Mouse (Mus musculus) liver, embryonic 11.5 days (tissue): ENCODE data around the gene Usp4. TPM values are rescaled to one million over a fixed set of nuclear protein-coding genes. Genes with fewer than 3 reads are reported as not detected.
"Not testable (repeated sequence)": the region's sequence is repeated elsewhere in the genome, so short reads cannot be mapped to it uniquely, and the experiment has no call there.

Source experiments
- ATAC-seq: fragments of 200-750 bp; cut with Nextera tagmentation; replicated peaks from 2 replicates; pipeline ENCODE4 v1.8.0; 2017; ENCODE audit warnings: moderate number of reproducible peaks, mild to moderate bottlenecking, moderate TSS enrichment, moderate library complexity; ENCODE audit not compliant: low FRiP score
- DNase-seq: peaks from one replicate; pipeline ENCODE4 v3.0.0-alpha.2; 2017; ENCODE audit warnings: low spot score
- H3K27ac ChIP-seq: fragments of 300-500 bp; sonication (generic); 2 replicates; pipeline ENCODE4 v1.5.1; 2014; ENCODE audit warnings: mild to moderate bottlenecking, low read depth, low read length, control low read depth
- H3K27me3 ChIP-seq: fragments of 300-500 bp; sonication (generic); replicated peaks from 2 replicates; pipeline ENCODE4 v1.6.1; 2014; ENCODE audit warnings: low read length, mixed read lengths; ENCODE audit not compliant: control insufficient read depth, insufficient read depth
- H3K36me3 ChIP-seq: fragments of 300-500 bp; sonication (generic); 2 replicates; pipeline ENCODE4 v1.6.1; 2014; ENCODE audit warnings: mild to moderate bottlenecking, low read length, moderate library complexity, mixed read lengths; ENCODE audit not compliant: control insufficient read depth, insufficient read depth
- H3K4me1 ChIP-seq: fragments of 300-500 bp; sonication (generic); replicated peaks from 2 replicates; pipeline ENCODE4 v1.6.1; 2014; ENCODE audit warnings: low read length, mixed read lengths; ENCODE audit not compliant: control insufficient read depth, insufficient read depth
- H3K4me2 ChIP-seq: fragments of 300-500 bp; sonication (generic); 2 replicates; pipeline ENCODE4 v1.6.1; 2014; ENCODE audit warnings: mild to moderate bottlenecking, control low read depth, moderate library complexity
- H3K4me3 ChIP-seq: fragments of 300-500 bp; sonication (generic); 2 replicates; pipeline ENCODE4 v1.5.1; 2014; ENCODE audit warnings: low read depth, low read length, control low read depth
- H3K9ac ChIP-seq: fragments of 300-500 bp; sonication (generic); 2 replicates; pipeline ENCODE4 v1.6.1; 2014; ENCODE audit warnings: low read depth, low read length, control low read depth
- H3K9me3 ChIP-seq: fragments of 300-500 bp; sonication (generic); 2 replicates; pipeline ENCODE4 v1.6.1; 2016; ENCODE audit warnings: low read length, inconsistent platforms, mixed read lengths; ENCODE audit not compliant: control insufficient read depth
- WGBS: fragments of 180-500 bp; shearing (Covaris S2); extraction: QIAGEN DNeasy Blood & Tissue Kit; methylation state at CpG from one replicate; pipeline ENCODE4 v1.1.7; 2014; 5-methylcytosine and 5-hydroxymethylcytosine counted together
- polyA plus RNA-seq: library from polyadenylated mRNA; unstranded; fragments of >200 nt; fragmentation: Nextera tagmentation; extraction: Ambion mirVana; gene quantifications from 2 replicates; pipeline ENCODE4 v1.2.1, GENCODE M21; 2014

Usp4 gene
- polyA plus RNA-seq, 1 experiment from 2014 or later: 114 TPM

DNA sequence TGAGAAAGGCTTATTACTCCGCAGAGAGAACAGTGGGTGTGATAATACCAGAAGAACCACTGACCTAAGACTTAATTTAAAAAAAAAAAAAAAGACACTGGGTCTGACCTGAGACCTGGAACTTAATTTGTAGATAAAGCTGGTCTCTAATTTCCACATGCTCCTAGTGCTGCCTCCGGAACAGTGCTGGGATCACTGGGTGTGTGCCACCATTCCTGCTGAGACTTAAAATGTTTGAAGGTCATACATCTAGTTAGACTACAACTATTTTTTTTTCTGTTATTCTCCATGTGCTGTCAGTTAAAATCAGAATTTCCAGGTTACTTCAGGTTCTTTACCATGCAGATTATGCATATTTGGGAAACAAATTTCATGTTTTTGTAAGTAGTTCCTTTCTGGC, 39.5 kb upstream of the Usp4 start:
- no peaks in the 10 kb centered on the region for H3K9me3 ChIP-seq
- H3K36me3 ChIP-seq: peaks cover under 1% of the 10 kb centered on the region; the same call in 1 of the 2 replicates
- 52% methylated on average over 2 of the region's 2 CpGs for WGBS
- 0 out of 2 replicates have a peak overlapping the region, but pooled peaks have one; percentile 28 for H3K27ac ChIP-seq
- H3K9ac ChIP-seq: peak overlapping the region; percentile 64; the same call in 1 of the 2 replicates
- no peak for ATAC-seq
- peak overlapping the region; percentile 86 for H3K4me2 ChIP-seq
- DNase-seq: no peak
- H3K4me3 ChIP-seq: peak overlapping the region; percentile 83
- peaks cover 15% of the 10 kb centered on the region for H3K4me1 ChIP-seq
- H3K27me3 ChIP-seq: no peaks in the 10 kb centered on the region

DNA sequence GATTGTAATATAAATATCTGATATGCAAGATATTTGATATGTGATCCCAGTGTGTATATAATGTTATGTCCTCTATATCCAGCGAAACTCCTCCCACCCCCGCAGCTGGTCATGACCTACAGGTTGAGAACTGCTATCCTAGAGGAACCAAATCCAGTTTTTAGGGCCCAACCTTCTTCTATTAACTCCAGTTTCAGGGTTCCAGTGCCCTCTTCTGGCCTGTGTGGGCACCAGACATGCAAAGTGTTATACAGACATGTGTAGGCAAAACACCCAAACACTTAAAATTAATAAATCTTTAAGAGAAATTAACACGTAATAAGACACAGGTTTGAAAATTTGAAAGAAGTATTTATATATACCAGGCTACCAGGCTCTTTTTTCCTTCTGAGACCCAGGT, 30.1 kb upstream of the Usp4 start:
- no peaks in the 10 kb centered on the region for H3K27me3 ChIP-seq
- H3K4me2 ChIP-seq: no peak overlapping the region
- DNase-seq (no peak), ATAC-seq (no peak)
- no peak overlapping the region for H3K9ac ChIP-seq
- no peaks in the 10 kb centered on the region for H3K4me1 ChIP-seq
- H3K27ac ChIP-seq: no peak overlapping the region
- peaks cover 11% of the 10 kb centered on the region; the same call in 1 of the 2 replicates for H3K36me3 ChIP-seq
- H3K4me3 ChIP-seq: no peak overlapping the region
- 85% methylated on average over 3 of the region's 3 CpGs for WGBS
- H3K9me3 ChIP-seq: no peaks in the 10 kb centered on the region

- ATAC-seq (no peak), DNase-seq (no peak)
- Histone ChIP-seq H3K4me3 (no peak overlapping the region), H3K36me3 (peaks cover 11% of the 10 kb centered on the region; the same call in 1 of the 2 replicates), H3K4me1 (no peaks in the 10 kb centered on the region), H3K9me3 (no peaks in the 10 kb centered on the region), H3K9ac (no peak overlapping the region), H3K27ac (no peak overlapping the region), H3K27me3 (no peaks in the 10 kb centered on the region), H3K4me2 (no peak overlapping the region)
- whole genome bisulfite sequencing: 86% methylated on average over 2 of the region's 2 CpGs
Measured at GRCm38 (mm10) chr9:108318462-108318861, 29.2 kb upstream of the Usp4 start.

DNA sequence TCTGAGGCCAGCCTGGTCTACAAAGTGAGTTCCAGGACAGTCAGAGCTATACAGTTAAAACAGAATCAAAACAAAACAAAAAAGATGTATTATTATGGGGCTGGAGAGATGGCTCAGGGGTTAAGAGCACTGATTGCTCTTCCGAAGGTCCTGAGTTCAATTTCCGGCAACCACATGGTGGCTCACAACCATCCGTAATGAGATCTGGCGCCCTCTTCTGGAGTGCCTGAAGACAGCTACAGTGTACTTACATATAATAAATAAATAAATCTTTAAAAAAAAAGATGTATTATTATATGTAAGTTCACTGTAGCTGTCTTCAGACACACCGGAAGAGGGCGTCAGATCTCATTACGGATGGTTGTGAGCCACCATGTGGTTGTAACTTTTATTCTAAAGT, 25.6 kb upstream of the Usp4 start:
- ATAC-seq, H3K9ac ChIP-seq, DNase-seq, H3K4me3 ChIP-seq, H3K4me2 ChIP-seq, H3K27me3 ChIP-seq, H3K4me1 ChIP-seq, H3K27ac ChIP-seq, H3K9me3 ChIP-seq: not testable (repeated sequence)
- WGBS: 88% methylated on average over 7 of the region's 7 CpGs
- H3K36me3 ChIP-seq: peaks cover 11% of the 10 kb centered on the region; the same call in 1 of the 2 replicates

GRCm38 (mm10) chr9:108324784-108325183, 22.9 kb upstream of the Usp4 start:
- Histone ChIP-seq H3K4me3 (no peak overlapping the region), H3K27me3 (no peaks in the 10 kb centered on the region), H3K4me1 (peaks cover 2% of the 10 kb centered on the region; the same call in 1 of the 2 replicates), H3K27ac (no peak overlapping the region), H3K36me3 (peaks cover 15% of the 10 kb centered on the region), H3K4me2 (no peak overlapping the region), H3K9me3 (no peaks in the 10 kb centered on the region), H3K9ac (no peak overlapping the region)
- no peak for ATAC-seq
- no peak for DNase-seq
- WGBS: 100% methylated on average over 1 of the region's 1 CpGs

DNA sequence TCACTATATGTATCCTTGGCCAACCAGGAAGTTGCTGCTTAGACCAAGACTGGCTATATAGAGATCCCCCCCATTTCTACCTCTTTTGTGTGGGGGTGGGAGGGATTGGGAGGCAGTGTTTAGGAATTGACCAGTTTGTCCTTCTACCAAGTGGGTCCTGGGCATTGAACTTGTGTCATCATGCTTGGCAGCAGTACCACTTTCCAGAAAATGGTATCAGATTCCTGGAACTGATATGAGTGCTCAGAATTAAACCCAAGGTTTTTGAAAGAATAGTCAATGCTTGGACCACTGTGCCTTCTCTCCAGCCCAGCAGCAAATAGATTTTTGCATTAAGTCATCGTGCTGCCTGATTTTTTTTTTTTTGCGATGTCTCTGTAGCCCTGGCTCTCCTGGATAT, 21.8 kb upstream of the Usp4 start:
- H3K4me3 ChIP-seq: no peak overlapping the region
- peaks cover 17% of the 10 kb centered on the region for H3K36me3 ChIP-seq
- no peaks in the 10 kb centered on the region for H3K27me3 ChIP-seq
- DNase-seq (no peak), ATAC-seq (no peak)
- H3K9ac ChIP-seq: no peak overlapping the region
- no peak overlapping the region for H3K27ac ChIP-seq
- WGBS: 99% methylated on average over 2 of the region's 2 CpGs
- no peak overlapping the region for H3K4me2 ChIP-seq
- H3K4me1 ChIP-seq: peaks cover 2% of the 10 kb centered on the region; the same call in 1 of the 2 replicates
- H3K9me3 ChIP-seq: no peaks in the 10 kb centered on the region

GRCm38 (mm10) chr9:108337848-108338550, 9.7 kb upstream of the Usp4 start:
- Histone ChIP-seq H3K36me3 (peaks cover 21% of the 10 kb centered on the region), H3K4me1 (peaks cover 31% of the 10 kb centered on the region), H3K4me2 (peak overlapping the region; percentile 74), H3K27ac (peak overlapping the region; percentile 98), H3K9ac (peak overlapping the region; percentile 89), H3K27me3 (no peaks in the 10 kb centered on the region), H3K4me3 (peak overlapping the region; percentile 71), H3K9me3 (no peaks in the 10 kb centered on the region)
- 58% methylated on average over 10 of the region's 10 CpGs for WGBS
- no peak for DNase-seq
- no peak for ATAC-seq

DNA sequence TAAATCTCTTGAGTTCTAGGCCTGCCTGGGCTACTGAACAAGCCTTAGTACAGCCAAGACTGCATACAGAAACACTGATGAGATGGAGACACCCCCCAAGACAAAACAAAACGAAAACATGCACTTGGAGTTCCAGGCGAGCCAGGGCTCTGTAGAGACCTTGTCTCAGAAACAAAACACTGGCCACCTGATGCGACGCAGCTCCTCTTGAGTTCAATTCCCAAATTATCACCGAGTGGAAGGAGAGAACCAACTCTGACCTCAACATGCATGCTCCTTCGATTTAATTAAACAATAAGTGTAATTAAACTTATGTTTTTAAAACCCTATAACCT, 9.1 kb upstream of the Usp4 start:
- H3K27ac ChIP-seq: peak overlapping the region; percentile 98
- ATAC-seq (no peak), DNase-seq (peak; percentile 38)
- no peaks in the 10 kb centered on the region for H3K9me3 ChIP-seq
- peaks cover 21% of the 10 kb centered on the region for H3K36me3 ChIP-seq
- peak overlapping the region; percentile 74 for H3K4me2 ChIP-seq
- 25% methylated on average over 6 of the region's 6 CpGs for WGBS
- peaks cover 37% of the 10 kb centered on the region for H3K4me1 ChIP-seq
- H3K9ac ChIP-seq: peak overlapping the region; percentile 89
- no peaks in the 10 kb centered on the region for H3K27me3 ChIP-seq
- peak overlapping the region; percentile 71 for H3K4me3 ChIP-seq
